ENCODE assay signal across 8 mouse cellular contexts in the genomic region with DNA sequence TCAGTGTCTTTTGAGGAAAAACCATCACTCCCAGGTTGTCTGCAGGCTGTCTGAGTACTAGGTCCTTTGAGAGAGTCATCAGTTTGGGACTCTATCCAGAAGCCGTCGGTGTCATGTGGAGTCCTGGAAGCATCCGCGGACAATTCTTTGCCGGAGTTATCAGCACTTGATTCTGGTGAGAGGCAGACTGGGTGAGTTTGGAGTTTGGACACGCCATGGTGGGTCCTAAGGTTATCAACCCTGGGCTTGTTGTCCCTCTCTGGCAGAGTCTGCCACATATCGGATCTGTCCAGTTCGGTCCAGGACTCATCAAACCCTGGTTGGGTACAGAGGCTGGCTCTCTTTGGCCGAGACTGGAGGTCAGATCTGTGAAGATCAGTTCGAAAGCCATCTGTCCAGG. TPM values are rescaled to one million over a fixed set of nuclear protein-coding genes. Genes with fewer than 3 reads are reported as not detected.
A peak's percentile ranks its signal among the peaks of the same experiment; 100 is the strongest.
DNase-seq lines count a peak whose midpoint lies in the region; ATAC-seq and TF ChIP-seq lines count a peak whose summit lies in the region.

No protein-coding gene starts in this region.

- peak overlapping the region; percentile 77 for H3K9ac ChIP-seq in hindbrain, embryonic 11.5 days (ENCODE audit: low read depth, low read length)

- peak overlapping the region; percentile 70 for H3K27ac ChIP-seq in spleen, adult 2 months (ENCODE audit: insufficient read depth, low read length)
- 0 out of 2 replicates have a peak overlapping the region, but pooled peaks have one; percentile 82 for H3K27ac ChIP-seq in hindbrain, embryonic 11.5 days (ENCODE audit: low read depth, low read length)

- no peak for TF ChIP-seq CTCF in spleen, adult 2 months (IDR thresholded peaks at IDR 0.05; ENCODE audit: extremely low read depth, insufficient read depth, insufficient read length, insufficient replicate concordance)

- H3K4me3 ChIP-seq in spleen, adult 2 months (ENCODE audit: extremely low read depth, insufficient read depth, insufficient read length), result peak overlapping the region; percentile 76
- H3K4me3 ChIP-seq in hindbrain, embryonic 11.5 days (ENCODE audit: low read depth, low read length), result peak overlapping the region; percentile 82

- H3K27me3 ChIP-seq in spleen, adult 2 months (ENCODE audit: control insufficient read depth, insufficient read depth, low read length), result no peaks in the 10 kb centered on the region
- H3K27me3 ChIP-seq in hindbrain, embryonic 11.5 days (ENCODE audit: control insufficient read depth, insufficient read depth, low read length), result no peaks in the 10 kb centered on the region

- H3K4me2 ChIP-seq in hindbrain, embryonic 11.5 days (replicated peaks; ENCODE audit: low read depth, low read length), result peak overlapping the region; percentile 84

- DNase-seq in adrenal gland, postnatal 14 days, result peak; percentile 51
- no peak for DNase-seq in adrenal gland, postnatal 25 days
- no peak for DNase-seq in spleen, adult 2 months (ENCODE audit: low read depth in 1 of 2, low spot score in 2 of 2)
- no peak for DNase-seq in spleen, postnatal 10 days (ENCODE audit: low spot score in 2 of 2)
- DNase-seq in hindbrain, embryonic 11.5 days (ENCODE audit: low spot score), result no peak
- DNase-seq in lung, postnatal 10 days, result peak; percentile 19
- no peak for DNase-seq in left cerebral cortex, postnatal 25 days (ENCODE audit: low spot score in 2 of 2)
- DNase-seq in thymus, postnatal 14 days, result no peak

- no peak for TF ChIP-seq POLR2A in spleen, adult 2 months (IDR thresholded peaks at IDR 0.05; ENCODE audit: low read depth, low read length)

- no peaks in the 10 kb centered on the region for H3K36me3 ChIP-seq in spleen, adult 2 months (ENCODE audit: control insufficient read depth, insufficient read depth, low read length)
- no peaks in the 10 kb centered on the region for H3K36me3 ChIP-seq in hindbrain, embryonic 11.5 days (ENCODE audit: control insufficient read depth, insufficient read depth, low read length)

- intact Hi-C loops in left cerebral cortex, postnatal 25 days (cut with DNase I), result loop anchor here (2.0 to 5.0 kb wide), 2 partner anchors 31 to 60 kb away; a partner anchor contains a TSS

- no peak; the same call in 1 of the 2 replicates for ATAC-seq in hindbrain, embryonic 11.5 days (ENCODE audit: low FRiP score)

- 16% methylated on average over 10 of the region's 10 CpGs for WGBS in spleen, adult 2 months
- 5% methylated on average over 10 of the region's 10 CpGs for WGBS in hindbrain, embryonic 11.5 days

- H3K4me1 ChIP-seq in spleen, adult 2 months (ENCODE audit: control insufficient read depth, insufficient read depth, insufficient read length), result peaks cover 12% of the 10 kb centered on the region; the same call in 1 of the 2 replicates
- peaks cover 9% of the 10 kb centered on the region; the same call in 1 of the 2 replicates for H3K4me1 ChIP-seq in hindbrain, embryonic 11.5 days (replicated peaks; ENCODE audit: control insufficient read depth, insufficient read depth, low read length)

- no peaks in the 10 kb centered on the region for H3K9me3 ChIP-seq in hindbrain, embryonic 11.5 days (ENCODE audit: control insufficient read depth, low read length)

RNA-seq across cellular contexts. Expression of a gene that starts 0.8 kb away (rescaled TPM):
- 8.6 and 9.6 TPM in 2 replicates for total RNA-seq in adrenal gland, postnatal 14 days (2021)
- total RNA-seq in adrenal gland, postnatal 25 days (2021), result 15.9 and 18.3 TPM in 2 replicates
- 5.9 and 7.0 TPM in 2 replicates for polyA plus RNA-seq in spleen, adult 2 months (2012; rRNA removed)
- 5.0 and 6.7 TPM in 2 replicates for polyA plus RNA-seq in hindbrain, embryonic 11.5 days (2014; fragmentation: Nextera tagmentation; extraction: Ambion mirVana)
- total RNA-seq in left cerebral cortex, postnatal 25 days (2021), result 1 to 10 TPM; 7.5 to 8.8 TPM

RNA-seq across cellular contexts. Expression of a gene that starts 5.1 kb away (rescaled TPM):
- total RNA-seq in adrenal gland, postnatal 14 days (2021), result 44.2 and 44.8 TPM in 2 replicates
- total RNA-seq in adrenal gland, postnatal 25 days (2021), result 74.4 and 90.3 TPM in 2 replicates
- 28.9 and 36.4 TPM in 2 replicates for polyA plus RNA-seq in spleen, adult 2 months (2012; rRNA removed)
- 13.9 and 18.4 TPM in 2 replicates for polyA plus RNA-seq in hindbrain, embryonic 11.5 days (2014; fragmentation: Nextera tagmentation; extraction: Ambion mirVana)
- total RNA-seq in left cerebral cortex, postnatal 25 days (2021), result 10 to 100 TPM; 32.5 to 37.2 TPM

RNA-seq across cellular contexts. Expression of a gene that starts 30.6 kb away (rescaled TPM):
- 8.7 and 11.9 TPM in 2 replicates for total RNA-seq in adrenal gland, postnatal 14 days (2021)
- 8.4 and 12.6 TPM in 2 replicates for total RNA-seq in adrenal gland, postnatal 25 days (2021)
- polyA plus RNA-seq in spleen, adult 2 months (2012; rRNA removed), result 6.1 and 7.6 TPM in 2 replicates
- 19.8 and 22.7 TPM in 2 replicates for polyA plus RNA-seq in hindbrain, embryonic 11.5 days (2014; fragmentation: Nextera tagmentation; extraction: Ambion mirVana)
- total RNA-seq in left cerebral cortex, postnatal 25 days (2021), result 100 to 1,000 TPM; 119 to 130 TPM

RNA-seq across cellular contexts. Expression of a gene that starts 31.6 kb away (rescaled TPM):
- total RNA-seq in adrenal gland, postnatal 14 days (2021), result 88.3 and 90.9 TPM in 2 replicates
- 108 and 114 TPM in 2 replicates for total RNA-seq in adrenal gland, postnatal 25 days (2021)
- polyA plus RNA-seq in spleen, adult 2 months (2012; rRNA removed), result 93.7 and 142 TPM in 2 replicates
- polyA plus RNA-seq in hindbrain, embryonic 11.5 days (2014; fragmentation: Nextera tagmentation; extraction: Ambion mirVana), result 333 and 349 TPM in 2 replicates
- total RNA-seq in left cerebral cortex, postnatal 25 days (2021), result 10 to 100 TPM; 81.9 to 85.2 TPM

RNA-seq across cellular contexts. Expression of a gene that starts 32.1 kb away (rescaled TPM):
- 22.9 and 23.0 TPM in 2 replicates for total RNA-seq in adrenal gland, postnatal 14 days (2021)
- 23.6 and 28.0 TPM in 2 replicates for total RNA-seq in adrenal gland, postnatal 25 days (2021)
- 9.5 and 12.1 TPM in 2 replicates for polyA plus RNA-seq in spleen, adult 2 months (2012; rRNA removed)
- polyA plus RNA-seq in hindbrain, embryonic 11.5 days (2014; fragmentation: Nextera tagmentation; extraction: Ambion mirVana), result 3.4 and 4.1 TPM in 2 replicates
- 10 to 100 TPM; 21.0 to 25.2 TPM for total RNA-seq in left cerebral cortex, postnatal 25 days (2021)

Comparison
In these comparisons a context has a peak if more than half of its experiments do, and no peak if none do; other contexts are left out.
1. DNase-seq: peak in adrenal gland, postnatal 14 days (single experiment) and lung, postnatal 10 days (single experiment); none in adrenal gland, postnatal 25 days (single experiment), spleen, adult 2 months (0 of 2), spleen, postnatal 10 days (0 of 2), hindbrain, embryonic 11.5 days (single experiment), left cerebral cortex, postnatal 25 days (0 of 2) and thymus, postnatal 14 days (single experiment).